In the genomic region with DNA sequence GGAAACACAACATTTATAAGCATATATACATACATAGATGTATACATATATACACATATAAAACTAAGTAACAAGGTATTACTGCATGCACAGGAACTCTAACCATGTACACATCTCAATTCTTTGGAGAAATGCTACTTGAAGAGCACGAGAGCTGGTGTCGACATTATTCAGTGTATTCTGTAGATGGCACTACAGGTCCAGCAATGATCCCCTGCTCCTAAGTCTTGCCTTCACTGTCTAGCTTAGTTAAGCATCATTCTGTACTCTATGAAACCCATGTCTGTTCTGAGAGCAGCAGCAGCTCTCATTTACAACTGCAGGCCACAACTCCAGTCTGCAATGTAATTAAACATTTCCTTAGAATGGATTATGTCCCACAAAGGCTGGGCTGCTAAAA, we compare ENCODE assay signal across 8 mouse cellular contexts.
DNase-seq lines count a peak whose midpoint lies in the region; TF ChIP-seq lines count a peak whose summit lies in the region.

No protein-coding gene starts in this region.

- DNase-seq in heart, postnatal 10 days = peak; percentile 43 to 47
- DNase-seq in heart, adult 8-10 months (ENCODE audit: low spot score) = no peak
- DNase-seq in MN1 (ENCODE audit: low spot score) = peak; percentile 27
- peak; percentile 48 to 67 for DNase-seq in cerebellum, postnatal 25 days
- peak in 1 of 2 experiments; percentile 35 for DNase-seq in left cerebral cortex, adult 2 months (ENCODE audit: extremely low spot score in 1 of 2, low spot score in 2 of 2)
- DNase-seq in right cerebral cortex, postnatal 4 days = peak; percentile 13
- DNase-seq in ovary, postnatal 10 days (ENCODE audit: low spot score) = no peak
- no peak for DNase-seq in thymus, postnatal 4 days

- intact Hi-C loops in heart, postnatal 10 days (cut with DNase I) = loop anchor here (5.0 kb wide), 1 partner anchor 272 kb away; a partner anchor contains a TSS
- intact Hi-C loops in left cerebral cortex, adult 2 months (cut with DNase I) = loop anchor here (2.0 to 5.0 kb wide), 3 partner anchors 269 to 1631 kb away; no protein-coding TSS in a partner anchor

- no peak overlapping the region for H3K4me3 ChIP-seq in left cerebral cortex, adult 2 months

- peak; percentile 62 for TF ChIP-seq CTCF in left cerebral cortex, adult 2 months (IDR thresholded peaks at IDR 0.05)

- no peak overlapping the region for H3K27ac ChIP-seq in left cerebral cortex, adult 2 months

Comparison
In these comparisons a context has a peak if more than half of its experiments do, and no peak if none do; other contexts are left out.
1. DNase-seq: peak in heart, postnatal 10 days (2 of 2), MN1 (single experiment), cerebellum, postnatal 25 days (2 of 2) and right cerebral cortex, postnatal 4 days (single experiment); none in heart, adult 8-10 months (single experiment), ovary, postnatal 10 days (single experiment) and thymus, postnatal 4 days (single experiment).